Mouse (Mus musculus): Measurements from ENCODE around the gene Nup54.

DNA sequence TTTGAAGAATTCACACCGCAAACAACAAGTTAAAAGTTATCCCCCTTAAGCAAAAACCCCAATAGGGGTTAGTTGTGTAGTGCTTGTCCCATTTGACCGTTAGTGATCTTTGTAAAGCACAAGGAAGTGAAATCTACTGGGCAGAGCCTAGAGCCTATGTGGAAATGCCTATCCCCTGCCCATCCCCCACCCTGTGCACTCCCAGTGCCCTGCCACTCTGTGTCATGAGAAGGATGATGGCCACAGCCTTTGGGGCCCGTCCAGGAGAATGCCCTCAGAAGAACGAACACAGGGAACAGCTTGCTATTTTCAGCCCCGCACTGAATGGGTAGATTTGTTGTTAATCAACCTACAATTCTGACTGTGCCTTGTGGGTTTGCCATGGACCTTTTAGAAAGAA is 6.5 kb upstream of the Nup54 start:
- TF ChIP-seq CTCF (IDR thresholded peaks at IDR 0.05; ENCODE audit: borderline replicate concordance, control insufficient read depth, extremely low read depth, insufficient read depth, low read length, poor library complexity) = no peak
- no peak for TF ChIP-seq POLR2A (IDR thresholded peaks at IDR 0.05; ENCODE audit: control insufficient read depth, extremely low read depth, insufficient read depth, low read length, poor library complexity)

Measured in thymus, adult 2 months (tissue).